Mouse (Mus musculus) skeletal muscle tissue, adult 2 months (tissue): ENCODE measurements around the gene Fyco1.
A peak's percentile ranks its signal among the peaks of the same experiment; 100 is the strongest.

Experiments used
- DNase-seq: peaks from one replicate; pipeline ENCODE4 v3.0.0-alpha.2; 2012; ENCODE audit warnings: low read depth, low spot score

The Fyco1 gene

DNA sequence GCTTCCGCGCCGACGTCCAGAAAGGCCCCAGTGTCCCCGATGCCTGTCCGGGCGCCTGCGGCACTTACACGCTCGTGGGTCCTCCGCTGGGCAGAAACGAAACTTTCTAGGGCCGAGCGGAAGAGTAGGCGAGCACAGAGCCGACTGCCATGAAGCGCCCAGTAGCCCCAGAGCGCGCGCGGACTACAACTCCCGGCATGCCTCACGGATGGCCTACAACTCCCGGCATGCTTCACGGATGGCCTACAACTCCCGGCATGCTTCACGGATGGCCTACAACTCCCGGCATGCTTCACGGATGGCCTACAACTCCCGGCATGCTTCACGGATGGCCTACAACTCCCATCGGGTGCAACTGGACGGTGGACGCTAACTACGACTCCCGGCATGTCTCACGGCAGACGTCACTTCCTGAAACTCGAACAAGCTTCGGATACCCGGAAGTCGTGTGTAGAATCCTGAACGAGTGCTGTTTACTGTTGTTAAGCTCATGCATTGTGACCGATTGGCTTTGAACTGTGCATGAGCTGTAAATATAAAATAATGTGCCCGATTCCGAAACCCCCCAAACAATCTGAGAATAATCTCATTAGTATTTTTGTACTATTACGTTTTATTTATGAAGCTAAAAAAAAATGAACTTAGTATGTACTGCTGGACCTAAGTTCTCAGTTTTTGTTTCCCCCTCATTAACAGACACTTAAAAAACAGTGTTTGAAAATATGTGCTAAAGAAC, at the start of gene Fyco1:
TSS of gene Fyco1 (minus strand) at position 187 of the 736 bp plus-strand sequence.
- peak; percentile 98 for DNase-seq

DNA sequence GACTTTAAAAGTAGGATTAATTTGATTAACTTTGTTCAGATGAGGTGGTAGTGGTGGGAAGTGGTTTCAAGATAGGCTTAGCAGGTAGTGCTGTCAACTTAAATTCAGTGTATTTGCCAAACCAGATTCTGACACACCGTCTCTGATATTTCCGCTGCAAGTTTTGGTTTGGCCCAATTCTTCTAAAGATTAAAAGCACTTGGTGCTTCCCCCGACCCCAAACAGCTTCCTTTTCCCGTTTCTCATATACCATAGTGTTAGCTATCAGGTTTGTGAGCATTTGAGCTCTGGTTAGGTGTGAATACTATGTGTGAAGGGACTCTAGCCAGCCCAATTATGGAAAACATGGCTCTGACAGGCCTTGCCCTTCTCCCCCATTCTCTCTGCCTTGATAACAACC, 20.4 kb upstream of the Fyco1 start:
- DNase-seq = no peak

- no peak for DNase-seq
These were observed 17.6 kb upstream of the Fyco1 start for GRCm38 (mm10) chr9:123869167-123869784.

DNA sequence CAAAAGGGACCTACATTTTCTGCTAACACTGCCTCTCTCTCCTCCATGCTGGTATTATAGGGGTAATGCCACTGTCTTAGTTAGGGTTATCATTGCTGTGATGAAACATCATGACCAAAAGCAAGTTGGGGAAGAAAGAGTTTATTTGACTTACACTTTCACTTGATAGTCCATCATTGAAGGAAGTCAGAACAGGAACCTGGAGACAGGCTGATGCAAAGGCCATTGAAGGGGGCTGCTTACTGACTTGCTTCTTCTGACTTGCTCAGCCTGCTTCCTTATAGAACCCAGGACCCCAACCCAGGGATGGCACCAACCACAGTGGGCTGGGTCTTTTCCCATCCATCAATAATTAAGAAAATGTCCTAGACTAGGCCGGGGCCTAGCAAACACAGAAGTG, 11.9 kb upstream of the Fyco1 start:
- no peak for DNase-seq

GRCm38 (mm10) chr9:123862895-123863616, 11.4 kb upstream of the Fyco1 start:
- DNase-seq = no peak

GRCm38 (mm10) chr9:123861929-123862328, 10.2 kb upstream of the Fyco1 start, which contains the start of gene Xcr1:
Gene Xcr1, minus strand, starts transcription at chr9:123862029.
- DNase-seq = no peak

GRCm38 (mm10) chr9:123856836-123857235, 5.1 kb upstream of the Fyco1 start:
- no peak for DNase-seq

DNA sequence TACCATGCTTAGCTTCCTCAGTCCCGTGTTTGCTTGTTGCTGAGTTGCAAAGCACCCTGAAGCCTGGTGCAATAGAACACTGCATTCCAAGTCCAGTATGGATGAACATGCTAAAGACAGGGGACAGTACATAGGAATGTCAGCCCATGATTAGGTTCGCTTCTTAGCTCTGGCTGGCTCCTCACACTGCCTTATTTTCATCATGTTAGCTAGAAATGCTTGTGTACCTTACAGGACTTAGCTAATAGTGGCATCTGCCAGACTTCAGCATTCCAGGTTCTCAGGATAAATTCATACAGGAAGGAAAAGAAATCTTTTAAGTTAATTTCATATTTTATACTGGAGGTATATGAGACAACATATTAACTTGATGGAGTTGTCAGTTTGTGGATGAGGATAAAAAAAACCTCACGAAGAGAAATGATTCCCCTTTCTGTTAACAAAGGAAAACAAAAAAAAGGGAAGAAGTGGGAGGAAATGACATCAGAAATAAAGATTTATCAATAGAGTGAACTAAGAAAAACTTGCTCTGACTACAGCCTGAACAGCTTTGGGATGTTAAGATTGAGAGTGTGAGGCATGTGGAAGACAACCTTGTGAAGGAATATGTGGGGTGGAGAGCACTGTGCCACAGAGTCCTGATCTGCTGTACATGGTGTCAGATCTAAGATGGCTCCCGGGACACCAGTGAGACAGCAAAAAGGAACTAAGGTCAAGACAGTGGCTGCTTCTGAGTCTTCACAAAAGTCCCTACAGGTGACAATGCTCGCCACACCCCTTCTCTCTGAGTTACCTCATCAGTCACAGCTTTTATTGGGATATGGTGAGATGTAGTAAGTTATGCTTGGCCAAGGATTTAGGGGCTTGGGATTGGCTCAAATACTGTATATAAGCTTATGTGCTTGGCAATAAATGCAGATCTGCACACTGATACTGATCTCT, 1.0 kb upstream of the Fyco1 start:
- DNase-seq = no peak

DNA sequence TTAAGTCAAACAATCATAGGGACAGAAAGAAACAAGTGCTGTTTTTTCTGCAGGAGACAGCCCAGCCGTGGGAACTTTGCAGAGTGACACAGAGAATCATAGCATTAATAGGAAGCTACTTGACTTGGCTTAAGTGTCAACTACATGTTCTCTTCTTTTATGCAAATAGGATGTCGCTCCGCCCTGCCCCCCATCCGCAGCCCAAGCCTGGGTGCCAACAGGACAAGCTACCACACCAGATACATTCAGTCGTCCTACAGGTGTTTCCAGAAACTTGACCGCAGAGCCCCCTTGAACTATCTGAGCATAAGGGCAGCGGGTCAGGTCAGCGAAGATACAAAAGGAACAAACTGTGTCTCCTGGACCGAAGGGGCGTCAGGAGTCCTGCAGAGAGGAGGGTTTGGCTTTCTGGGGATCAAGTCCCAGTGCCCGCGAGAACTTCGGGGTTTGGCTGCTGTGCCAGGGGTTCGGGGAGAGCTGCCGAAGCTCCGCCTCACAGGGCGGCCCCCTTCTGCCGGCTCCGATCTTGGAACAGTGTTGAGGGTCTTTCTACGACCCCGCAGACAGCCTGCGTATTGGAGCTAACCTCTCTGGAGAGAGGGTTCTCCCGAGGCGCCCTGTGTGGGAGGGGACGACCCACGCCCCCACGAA, 512 bp downstream of the Fyco1 start:
- DNase-seq = peak; percentile 81

DNA sequence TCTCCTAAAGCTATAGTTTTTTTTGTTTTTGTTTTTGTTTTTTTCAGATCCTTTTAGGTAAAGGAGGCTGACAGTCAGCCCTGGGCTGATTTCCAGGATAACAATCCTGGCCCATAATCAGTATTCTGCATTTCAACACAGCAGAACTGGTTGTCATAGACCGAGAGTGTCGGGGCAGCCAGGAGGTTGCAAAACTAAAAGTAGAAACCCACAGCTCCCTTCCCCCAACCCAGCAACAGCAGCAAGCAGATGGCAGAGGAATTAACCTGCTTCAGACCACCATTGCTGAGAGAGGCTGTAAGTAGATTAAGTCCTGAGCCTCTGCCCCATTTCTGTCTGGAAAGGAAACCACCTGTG, 1.0 kb downstream of the Fyco1 start:
- peak; percentile 74 for DNase-seq

DNA sequence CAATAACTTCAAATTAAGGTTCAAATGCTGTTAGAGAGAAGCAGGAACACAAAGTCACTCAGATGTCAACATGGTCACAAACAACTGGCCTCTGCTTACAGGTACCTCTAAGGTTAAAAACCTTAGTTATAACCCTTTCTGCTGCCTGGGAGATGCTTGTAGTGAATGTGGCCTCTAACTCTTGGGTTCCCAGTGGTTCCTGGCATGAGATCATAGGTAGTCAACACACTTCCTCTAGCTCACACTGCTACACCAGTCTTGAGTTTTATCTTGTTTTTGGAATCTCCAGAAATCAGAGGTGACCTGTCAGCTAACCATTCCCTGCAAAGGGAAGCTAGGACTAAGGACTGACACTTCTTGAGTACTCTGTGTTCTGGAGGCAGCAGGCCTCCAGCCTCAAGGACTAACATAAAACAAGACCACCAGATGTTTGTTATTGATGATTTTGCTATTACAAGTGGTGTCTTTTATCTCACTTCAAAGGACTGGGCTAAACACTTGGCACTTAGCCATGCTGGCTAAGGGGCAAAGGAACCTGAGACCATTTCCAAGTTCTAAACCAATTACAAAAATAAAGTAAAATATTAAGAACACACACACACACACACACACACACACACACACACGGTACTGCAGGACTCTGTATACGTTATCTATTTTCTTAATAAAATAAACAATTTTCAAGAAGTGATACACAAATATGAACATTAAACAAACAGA, 1.6 kb downstream of the Fyco1 start:
- peak; percentile 43 for DNase-seq

DNA sequence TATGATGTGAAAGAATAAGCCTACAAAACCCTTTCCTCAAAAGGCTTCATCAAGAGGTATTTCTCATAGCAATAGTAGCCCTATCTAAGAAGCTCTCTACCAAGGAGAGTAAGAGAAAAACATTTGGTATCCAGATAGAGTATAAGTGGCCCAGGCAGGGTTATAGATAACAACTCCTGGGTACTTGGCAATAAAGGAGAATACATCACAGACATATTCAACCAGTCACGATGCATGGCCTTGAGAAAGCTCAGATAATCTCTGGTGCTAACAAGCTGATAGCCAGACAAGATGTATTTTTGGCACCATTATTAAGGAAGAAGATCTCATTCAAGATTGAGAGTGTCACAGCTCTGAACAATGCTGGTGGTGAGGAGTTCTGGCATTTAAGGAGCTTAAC, 5.2 kb downstream of the Fyco1 start:
- no peak for DNase-seq

GRCm38 (mm10) chr9:123845120-123845519, 6.6 kb downstream of the Fyco1 start:
- peak; percentile 91 for DNase-seq

DNA sequence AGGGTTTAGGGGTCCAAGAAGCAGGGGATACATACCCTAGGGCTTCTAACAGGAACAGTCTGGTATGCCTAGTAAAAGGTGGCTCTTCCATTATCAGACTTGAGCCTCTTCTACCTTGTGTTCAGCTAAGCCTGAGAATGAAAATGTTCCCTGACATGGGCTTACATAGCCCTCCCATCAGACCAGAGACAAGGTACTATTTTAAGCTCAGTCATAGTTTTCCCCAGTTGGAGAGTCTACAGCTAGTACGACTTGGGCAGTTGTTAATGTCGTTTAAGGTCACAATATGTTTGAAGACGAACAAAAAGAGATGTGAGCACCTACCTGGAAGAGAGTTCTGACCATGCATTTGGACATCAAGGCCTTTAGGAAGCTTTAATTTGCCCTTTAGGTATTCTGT, 7.2 kb downstream of the Fyco1 start:
- peak; percentile 54 for DNase-seq

DNA sequence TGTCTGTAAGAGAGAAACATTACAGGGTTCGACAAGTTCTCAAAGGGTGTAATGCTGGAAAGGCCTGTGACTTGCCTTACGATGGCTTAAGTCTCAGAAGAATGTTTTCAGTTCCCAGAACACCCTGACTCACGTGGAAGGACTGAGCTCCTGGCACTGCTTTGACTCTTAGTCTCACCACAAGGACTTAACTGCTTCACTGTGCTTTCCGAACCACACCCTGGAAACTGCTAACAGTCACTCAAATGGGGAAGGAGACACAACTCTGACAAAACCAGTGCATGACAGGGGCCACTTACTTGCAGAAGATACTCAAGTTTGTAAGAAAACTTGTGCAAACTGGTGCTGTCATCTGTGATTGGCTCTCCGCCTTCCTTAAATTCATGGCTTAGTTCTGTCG, 11.5 kb downstream of the Fyco1 start:
- DNase-seq = no peak

GRCm38 (mm10) chr9:123835851-123836250, 15.8 kb downstream of the Fyco1 start:
- no peak for DNase-seq

- no peak for DNase-seq
These were observed 22.8 kb downstream of the Fyco1 start for GRCm38 (mm10) chr9:123828916-123829315.

DNA sequence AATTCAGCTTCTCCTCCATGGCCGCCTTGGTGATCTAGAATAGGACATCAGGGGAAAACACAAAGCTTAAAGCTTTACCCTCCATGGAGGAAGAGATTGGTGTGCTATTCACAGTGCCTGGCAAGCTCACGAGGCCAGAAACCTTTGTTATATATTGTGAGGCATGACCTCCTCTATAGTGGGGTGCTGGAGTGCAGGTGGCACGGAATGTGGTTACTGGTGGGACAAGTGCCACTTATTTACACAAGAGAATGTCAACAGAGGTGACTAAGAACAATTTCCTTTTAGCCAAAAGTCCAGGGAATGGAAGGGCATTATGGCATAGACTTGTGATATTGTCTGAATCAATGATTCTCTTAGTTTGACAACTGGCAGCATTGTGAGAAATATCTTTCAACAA, 25.1 kb downstream of the Fyco1 start:
- DNase-seq = no peak

DNA sequence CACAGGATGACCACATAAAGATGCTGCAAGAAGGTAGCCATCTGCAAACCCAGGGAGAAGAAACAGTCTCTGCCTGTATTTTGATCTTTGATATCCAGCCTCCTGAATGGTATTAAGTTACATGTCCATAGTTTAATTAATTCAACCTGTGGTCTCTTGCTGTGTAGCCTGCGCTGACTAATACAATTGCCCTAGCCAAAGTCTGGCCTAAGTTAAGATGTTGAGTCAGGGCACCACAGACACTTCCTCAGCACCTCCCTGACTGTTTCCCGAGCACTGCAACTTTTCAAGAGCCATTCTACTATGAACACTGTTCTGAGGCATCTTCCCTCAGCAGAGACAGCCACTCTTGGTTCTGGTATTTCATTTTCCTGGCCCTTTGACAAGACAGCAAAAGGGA, 33.1 kb downstream of the Fyco1 start:
- DNase-seq = no peak

DNA sequence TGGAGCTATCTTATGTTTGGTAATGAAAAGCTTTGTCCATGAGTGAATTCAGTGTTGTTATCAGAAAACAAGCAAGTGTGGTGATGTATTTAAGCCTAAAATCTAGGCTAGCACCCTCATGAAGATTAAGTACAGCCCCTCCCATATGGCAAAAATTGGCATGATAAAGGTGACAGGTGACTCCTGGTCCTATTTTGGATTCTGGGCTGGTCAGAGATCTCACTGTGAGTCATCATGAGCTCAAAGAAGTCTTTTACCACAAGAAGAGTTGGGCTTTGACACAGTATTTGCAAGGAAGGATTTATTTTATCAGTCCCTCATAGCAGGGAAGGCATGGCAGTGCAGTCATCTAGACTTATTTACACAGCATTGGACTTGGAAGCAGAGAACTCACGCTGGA, 35.7 kb downstream of the Fyco1 start:
- DNase-seq = no peak

DNA sequence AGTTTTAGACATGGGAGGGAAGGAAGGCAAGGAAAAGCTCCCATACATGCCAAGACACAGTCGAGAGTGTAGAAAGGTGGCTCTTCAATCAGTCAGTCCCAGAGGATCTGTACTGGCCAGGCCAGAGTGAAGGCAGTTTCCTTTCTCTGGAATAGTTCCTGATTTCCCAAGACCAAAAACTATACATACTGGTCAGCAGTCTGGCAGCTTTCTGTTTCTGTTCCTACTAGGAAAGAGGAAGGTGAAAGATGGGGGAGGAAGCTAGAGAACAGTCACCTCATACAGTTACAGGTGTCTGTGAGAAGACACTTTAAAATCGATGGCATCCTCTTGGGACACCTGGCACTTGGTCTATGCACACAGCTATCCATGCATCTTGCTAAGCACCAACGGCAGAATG, 36.3 kb downstream of the Fyco1 start:
- no peak for DNase-seq
